Mouse (Mus musculus) intestine, embryonic 15.5 days (tissue): ENCODE data around the gene AY074887. TPM values are rescaled to one million over a fixed set of nuclear protein-coding genes. Genes with fewer than 3 reads are reported as not detected.

Source experiments
- polyA plus RNA-seq: library from polyadenylated mRNA; unstranded; fragments of >200 nt; fragmentation: Nextera tagmentation; extraction: Ambion mirVana; gene quantifications from 2 replicates; pipeline ENCODE4 v1.2.1, GENCODE M21; 2015

The AY074887 gene
- polyA plus RNA-seq, 1 experiment from 2014 or later: 1.0 TPM

Other genes starting within 250 kb of the AY074887 start
- 149 and 152 TPM in 2 replicates for gene Wdr61, start 216.5 kb downstream of the AY074887 start, polyA plus RNA-seq
- 16.5 and 16.7 TPM in 2 replicates for gene Crabp1, start 186.2 kb downstream of the AY074887 start, polyA plus RNA-seq
- 24.1 and 27.8 TPM in 2 replicates for gene Ireb2, start 87.2 kb downstream of the AY074887 start, polyA plus RNA-seq
- gene Hykk, start 33.7 kb downstream of the AY074887 start, polyA plus RNA-seq: 2.4 and 2.6 TPM in 2 replicates
- 305 TPM in 2 replicates for gene Psma4, start 208 bp downstream of the AY074887 start, polyA plus RNA-seq
- gene Chrna5, start 29.9 kb upstream of the AY074887 start, polyA plus RNA-seq: 2.8 and 3.1 TPM in 2 replicates
- gene Chrna3, start 75.6 kb upstream of the AY074887 start, polyA plus RNA-seq: 11.4 and 12.3 TPM in 2 replicates
- gene Chrnb4, start 97.8 kb upstream of the AY074887 start, polyA plus RNA-seq: 4.8 and 5.5 TPM in 2 replicates
- gene Ube2q2, start 197.9 kb upstream of the AY074887 start, polyA plus RNA-seq: 29.7 and 30.6 TPM in 2 replicates